Mouse (Mus musculus) adrenal gland, postnatal 4 days (tissue): ENCODE results near the gene Ppp1r3e. TPM values are rescaled to one million over a fixed set of nuclear protein-coding genes. Genes with fewer than 3 reads are reported as not detected.

Experiments used
- DNase-seq, 2 experiments: peaks; one replicate each; pipeline ENCODE4 v3.0.0; 2021 to 2022; ENCODE audit warnings: low spot score in 2 of 2, mixed read lengths in 2 of 2
- long read RNA-seq, 2 experiments: library from polyadenylated mRNA; stranded (forward); transcript quantifications; one replicate each; pipeline ENCODE4 v2.0.0; 2021
- total RNA-seq, 2 experiments: library from RNA; stranded (reverse); gene quantifications; 2 replicates each; pipeline ENCODE4 v1.2.3; 2021

Ppp1r3e gene
- total RNA-seq = 10 to 100 TPM; 16.9 to 21.0 TPM
- long read RNA-seq, experiment 1, partial matches to known transcripts = 0 of 5 reads
- long read RNA-seq, experiment 1, other reads (novel, unspliced or antisense) = 2 of 5 reads
- long read RNA-seq, experiment 2, partial matches to known transcripts = 0 of 6 reads
- long read RNA-seq, experiment 2, other reads (novel, unspliced or antisense) = 3 of 6 reads

DNA sequence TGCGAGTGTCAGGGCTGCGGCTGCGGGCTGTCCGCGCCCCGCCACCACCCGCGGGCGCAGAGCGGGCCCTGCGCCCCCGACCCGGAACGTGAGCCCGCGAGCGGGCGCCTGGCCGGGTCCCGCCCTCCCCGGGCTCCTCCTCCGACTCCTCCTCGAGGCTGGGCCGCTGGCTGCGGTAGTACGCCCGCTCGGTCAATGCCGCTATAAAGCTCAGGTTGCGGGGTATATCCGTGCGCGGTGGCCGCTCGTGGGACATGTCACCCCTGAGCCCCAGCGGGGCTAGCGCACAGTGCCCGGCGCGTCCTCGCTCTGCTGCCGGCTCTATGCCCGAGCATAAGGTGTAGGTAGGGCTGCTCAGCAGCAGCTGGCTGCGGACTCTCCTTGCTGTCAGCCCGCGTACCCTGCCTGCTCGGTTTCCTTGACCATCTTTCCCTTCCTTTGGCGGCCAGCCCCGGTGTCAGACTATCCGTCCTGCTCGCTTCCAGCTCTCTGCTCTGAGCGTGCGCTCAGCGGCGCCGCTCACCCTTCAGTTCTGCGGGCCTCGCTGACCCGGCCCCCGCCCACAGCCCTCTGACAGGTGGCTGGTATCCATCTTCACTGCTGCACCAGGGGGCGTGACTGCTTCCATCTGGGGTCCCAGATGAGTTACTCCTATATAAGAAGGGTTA is at the start of gene Ppp1r3e:
Gene Ppp1r3e, minus strand, starts transcription at position 503 of the 668 bp plus-strand sequence.
- DNase-seq = peak; percentile 40 to 47

DNA sequence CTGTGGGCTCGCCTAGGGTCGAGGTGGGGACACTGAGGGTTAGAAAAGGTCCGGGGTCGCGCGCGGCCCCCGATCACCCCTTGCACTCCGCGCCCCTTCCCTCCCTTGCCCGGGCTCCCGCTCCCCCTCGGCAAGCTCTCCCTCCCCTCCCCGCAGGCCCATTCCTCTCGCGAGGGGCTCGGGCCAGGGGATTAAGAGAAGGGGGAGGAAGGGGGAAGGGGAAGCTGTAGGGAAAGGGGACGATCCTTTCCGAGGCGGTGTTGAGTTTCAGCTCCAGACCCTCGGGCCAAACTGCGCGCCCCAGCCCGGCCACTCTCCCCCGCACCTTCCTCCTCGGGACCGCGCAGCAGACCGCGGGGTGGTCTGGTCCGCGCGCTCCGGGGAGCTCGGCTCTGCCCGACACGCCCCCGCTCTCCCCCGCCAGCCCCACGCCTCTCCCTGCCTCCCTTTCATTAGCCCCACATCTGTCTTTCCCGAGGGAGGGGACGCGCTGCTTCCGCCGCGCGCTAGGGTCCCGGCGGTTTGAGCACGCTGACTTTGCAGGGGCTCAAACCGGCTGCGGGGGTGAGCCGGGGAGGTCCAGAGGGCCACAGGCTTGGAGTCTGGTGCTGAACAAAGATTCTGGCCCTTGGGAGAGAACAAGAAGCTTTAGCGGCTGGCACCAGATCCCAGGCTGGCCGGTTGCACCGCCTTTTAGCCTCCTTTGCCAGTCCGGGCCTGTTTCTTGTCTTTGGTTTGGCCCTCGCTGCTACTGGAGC is 49.2 kb upstream of the Ppp1r3e start:
- no peak for DNase-seq

DNA sequence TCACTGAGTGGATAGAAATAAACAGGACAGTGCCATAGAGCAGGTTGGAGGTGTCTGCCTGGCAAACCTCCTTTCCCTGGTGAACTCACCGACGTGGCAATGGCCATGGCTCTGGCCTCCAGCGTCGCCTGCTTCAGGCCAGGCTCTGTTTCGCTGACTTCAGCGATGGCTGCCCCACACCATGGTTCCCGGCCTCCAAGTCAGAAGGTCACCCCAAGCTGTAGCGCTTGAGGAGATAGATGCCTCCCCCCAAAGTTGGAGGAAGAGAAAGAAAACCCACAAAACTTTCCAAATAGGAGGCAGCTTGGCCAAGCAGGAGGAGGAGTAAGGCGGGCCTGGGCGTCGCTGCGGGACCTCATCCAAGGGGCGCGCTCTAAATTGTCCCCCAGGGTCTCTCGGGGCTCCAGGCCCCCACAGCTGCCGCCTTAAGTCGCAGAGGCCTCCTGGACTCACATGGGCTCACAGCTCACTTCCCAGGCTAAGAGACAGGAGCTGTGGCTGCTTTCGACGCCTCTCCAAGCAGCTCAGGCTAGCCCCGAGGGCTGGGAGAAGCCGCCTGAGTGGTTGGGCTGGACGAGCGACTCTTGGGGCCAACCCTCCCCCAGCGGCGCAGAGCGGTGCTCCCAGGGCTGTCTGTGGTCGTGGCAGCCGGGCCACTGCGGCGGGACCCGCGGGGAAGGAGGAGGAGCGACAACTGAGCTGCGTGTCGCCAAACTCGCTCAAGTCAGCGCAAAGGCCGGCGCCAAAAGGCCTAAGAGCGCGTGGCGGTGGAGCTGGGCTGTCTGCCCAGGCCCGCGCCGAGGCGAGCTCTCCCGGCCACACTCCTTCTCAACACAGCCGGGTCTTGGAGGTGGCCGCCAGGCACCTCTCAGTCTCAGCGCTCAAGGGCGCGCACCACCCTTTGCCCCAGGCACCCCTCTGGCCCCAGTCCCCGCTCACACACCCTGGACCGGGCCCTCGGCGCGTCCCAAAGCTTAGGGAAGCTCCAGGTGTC is 48.3 kb upstream of the Ppp1r3e start, which contains the start of gene Efs:
Gene Efs, minus strand, starts transcription at position 778 of the 994 bp plus-strand sequence.
- DNase-seq = peak in 1 of 2 experiments; percentile 15

DNA sequence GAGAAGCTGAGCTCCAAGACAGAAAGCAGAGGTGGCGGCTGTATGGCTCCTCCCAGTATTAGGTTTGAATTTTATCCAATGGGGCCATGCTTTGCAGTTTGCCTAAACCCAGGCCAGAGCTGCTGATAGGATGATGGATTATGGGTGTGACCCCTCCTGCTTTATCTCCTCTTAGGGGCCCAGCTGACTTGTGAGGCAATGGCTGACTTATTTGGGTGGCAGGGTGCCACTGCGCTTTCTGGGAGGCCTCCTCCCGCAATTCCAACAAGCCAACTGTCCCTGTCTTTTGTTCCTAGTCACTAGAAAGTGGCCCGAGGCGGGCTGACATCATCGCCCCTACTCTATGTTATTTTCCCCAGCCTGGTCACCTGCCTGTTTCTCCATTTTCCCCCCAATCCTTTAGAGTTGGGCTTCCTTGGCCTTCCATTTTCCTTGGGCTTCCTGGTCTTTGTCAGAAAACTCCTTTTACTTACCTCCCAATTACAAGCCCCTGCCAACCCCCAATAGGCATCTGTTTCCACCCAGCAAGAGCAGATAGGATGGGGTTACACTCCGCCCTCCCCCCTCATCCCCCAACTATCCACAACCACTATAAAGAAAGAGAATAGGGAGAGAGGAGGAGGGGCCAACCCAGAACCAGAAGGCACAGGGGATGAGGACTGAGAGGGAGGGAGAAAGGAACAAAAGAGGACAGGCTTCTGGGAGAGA is 47.4 kb upstream of the Ppp1r3e start:
- no peak for DNase-seq

DNA sequence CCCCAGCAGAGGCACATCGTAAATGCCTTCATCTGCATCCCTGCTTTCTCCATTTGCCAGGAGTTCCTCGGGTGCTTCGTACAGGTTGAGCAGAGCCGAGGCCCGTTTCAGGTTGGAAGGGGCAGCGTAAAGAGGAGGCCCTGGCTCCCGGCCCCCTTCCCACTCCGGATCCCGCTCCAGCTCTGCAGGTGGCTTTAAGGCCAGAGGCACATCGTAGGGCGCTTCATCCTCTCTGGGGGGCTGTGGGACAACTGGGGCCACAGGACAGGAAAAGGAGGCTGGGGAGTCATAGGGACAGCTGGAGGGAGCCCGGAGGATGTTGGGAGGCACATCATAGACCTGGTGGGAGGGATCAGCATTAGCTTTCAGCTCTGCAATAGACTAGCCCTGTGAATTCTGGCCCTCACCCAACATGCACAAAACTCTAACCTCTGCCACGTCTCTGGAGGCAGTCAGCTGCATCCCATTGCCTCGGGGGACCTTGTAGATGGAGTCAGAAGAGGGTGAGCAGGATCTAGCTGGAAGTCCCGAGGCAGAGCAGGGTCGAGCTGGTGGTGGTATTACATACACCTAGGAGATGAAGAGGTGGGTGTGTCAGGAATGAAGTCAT is 42.8 kb upstream of the Ppp1r3e start:
- DNase-seq = no peak

DNA sequence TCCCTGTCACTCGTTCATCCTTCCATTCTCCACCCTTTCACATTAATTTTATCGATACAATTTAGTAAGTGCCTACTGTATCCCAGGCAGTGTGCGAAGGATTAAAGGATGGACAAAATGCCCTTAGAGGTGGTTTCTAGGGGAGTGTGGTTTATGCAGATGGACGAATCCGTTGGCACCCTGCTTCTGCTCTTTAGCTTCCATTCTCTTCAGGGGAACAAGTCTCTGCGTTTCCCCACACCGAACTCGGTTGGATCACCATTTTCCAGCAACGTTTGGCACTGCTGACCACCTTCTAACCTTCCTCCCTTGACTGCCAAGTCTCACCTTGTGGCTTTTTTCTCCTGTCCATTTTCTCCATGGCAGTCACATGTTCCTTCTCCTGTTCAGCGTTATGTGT is 36.0 kb upstream of the Ppp1r3e start:
- no peak for DNase-seq

DNA sequence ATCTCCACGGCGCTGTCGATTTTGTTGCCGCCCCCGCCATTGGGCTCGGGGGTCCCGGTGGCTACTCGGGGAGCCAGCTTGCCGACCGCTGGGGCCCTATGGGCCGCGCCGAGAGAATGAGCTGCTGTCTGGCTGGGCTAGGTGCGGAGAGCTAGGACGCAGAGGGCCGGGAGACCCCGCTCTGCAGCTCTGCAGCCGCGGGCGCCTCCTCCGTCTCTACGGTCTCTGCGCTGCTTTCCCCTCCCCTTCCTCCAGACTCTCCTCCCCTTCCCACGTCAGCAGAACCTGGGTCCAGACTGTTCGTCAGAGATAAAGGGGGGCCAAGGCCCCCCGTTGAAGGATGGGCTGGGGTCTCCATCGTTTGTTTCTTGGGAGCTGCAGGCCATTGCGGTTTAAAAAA is 35.5 kb upstream of the Ppp1r3e start, which contains the start of gene Slc22a17:
Gene Slc22a17, minus strand, starts transcription at position 247 of the 400 bp plus-strand sequence.
- peak in 1 of 2 experiments; percentile 46 for DNase-seq

DNA sequence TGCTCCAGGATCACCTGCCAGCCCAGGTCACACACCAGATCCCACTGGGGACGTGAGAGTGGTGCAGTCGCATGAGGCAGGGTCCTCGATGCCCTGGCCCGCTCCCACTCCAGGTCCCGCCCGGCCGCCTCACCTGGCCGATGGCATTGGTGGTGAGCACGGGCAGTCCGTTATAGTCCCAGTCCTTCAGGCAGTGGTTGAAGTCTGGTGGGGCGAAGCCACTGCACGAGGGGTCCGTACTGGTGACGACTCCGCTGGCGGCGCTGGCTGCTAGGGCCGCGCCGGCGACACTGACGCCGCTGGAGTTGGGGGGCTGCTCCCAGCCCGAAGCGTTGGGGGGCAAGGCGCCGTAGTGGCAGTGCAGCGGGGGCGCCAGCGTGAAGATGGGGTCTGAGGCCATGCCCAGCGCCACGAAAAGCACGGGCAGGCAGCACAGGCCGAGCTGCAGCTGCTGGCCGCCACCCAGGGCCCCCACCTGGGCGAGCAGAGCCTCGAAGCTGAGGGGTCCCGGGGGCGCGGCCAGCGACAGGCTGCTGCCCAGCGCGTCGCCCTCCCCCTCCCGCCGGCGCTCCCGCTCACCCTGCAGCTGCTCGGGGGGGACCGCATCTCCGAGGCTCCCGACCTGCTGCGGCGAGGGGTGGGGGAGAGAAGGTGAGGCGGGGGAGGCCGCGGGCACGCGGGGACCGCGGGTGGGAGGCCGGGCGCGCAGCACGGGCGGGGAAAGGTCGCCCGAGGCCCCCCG is 34.9 kb upstream of the Ppp1r3e start:
- DNase-seq = no peak

DNA sequence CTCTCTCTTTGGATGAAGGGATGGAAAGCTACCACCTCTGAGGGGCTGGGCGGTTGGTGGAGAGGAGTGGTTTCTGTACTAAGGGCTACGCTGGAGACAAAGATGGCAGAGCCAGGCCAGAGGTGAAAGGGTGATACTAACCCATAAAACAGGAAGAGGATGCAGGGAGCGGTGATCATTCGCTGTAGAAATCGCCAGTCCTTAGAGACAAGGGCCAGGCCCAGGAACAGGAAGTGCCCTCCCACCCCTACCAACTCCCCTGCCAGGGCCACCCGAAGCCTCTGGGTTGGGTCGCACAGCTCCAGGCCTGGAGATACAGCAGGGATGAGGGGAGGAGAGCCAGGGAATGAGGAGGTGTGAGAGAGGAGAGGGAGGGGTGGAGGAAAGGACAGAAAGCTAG is 31.3 kb upstream of the Ppp1r3e start:
- DNase-seq = no peak

DNA sequence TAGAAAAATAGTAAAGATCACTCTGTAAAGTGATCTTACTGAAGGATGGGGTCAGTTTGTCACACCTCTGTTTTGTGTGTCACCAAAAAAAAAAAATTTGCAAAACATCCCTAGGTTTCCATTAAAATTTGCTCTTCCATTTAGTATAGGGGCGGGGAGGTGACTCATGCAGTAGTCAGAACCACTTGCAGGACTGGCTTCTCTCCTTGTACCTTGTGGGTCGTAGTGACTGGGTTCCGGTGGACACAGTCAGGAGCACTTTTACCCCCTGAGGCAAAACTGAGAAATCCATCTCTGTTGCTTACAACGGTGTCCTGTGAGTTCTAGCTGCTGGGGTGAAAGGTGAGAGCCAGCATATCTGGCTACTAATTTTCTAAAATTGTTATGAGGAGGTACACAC is 26.3 kb upstream of the Ppp1r3e start:
- DNase-seq = no peak

DNA sequence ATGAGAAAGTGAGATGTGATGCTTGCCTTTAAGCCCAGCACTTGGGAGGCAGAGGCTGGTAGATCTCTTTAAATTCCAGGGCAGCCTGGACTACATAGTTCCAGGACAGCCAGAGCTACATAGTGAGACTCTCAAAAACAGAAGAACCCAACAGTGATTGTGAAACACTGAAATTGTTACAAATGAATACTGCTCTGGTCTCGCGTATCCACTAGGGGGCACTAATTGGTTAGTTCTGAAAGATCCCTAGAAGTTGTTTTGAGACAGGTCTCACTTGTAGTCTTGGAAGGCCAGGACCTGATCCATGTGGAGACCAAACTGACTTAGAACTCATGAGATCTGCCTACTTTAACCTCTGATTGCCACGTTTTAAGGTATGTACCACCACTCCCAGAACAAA is 23.0 kb upstream of the Ppp1r3e start:
- peak in 1 of 2 experiments; percentile 47 for DNase-seq

DNA sequence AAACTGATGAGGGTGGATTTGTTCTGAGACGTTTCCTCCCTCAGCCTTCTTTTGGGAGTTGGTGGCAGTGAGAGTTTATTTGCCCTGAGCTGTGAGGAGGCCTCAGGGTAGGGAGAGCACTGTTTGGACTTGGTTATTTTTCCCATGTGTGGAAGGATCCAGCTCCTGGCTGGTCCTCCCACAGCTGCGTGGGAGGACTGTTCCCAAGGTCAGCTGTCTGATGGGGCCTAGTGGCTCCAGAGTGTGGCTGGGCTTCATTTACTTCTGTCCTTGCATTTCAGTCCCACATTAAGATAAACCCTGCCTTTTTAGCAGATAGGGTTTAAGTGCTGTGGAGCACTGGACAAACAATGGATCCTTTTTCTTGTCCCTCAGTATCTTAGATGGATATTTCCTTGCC is 20.1 kb upstream of the Ppp1r3e start:
- DNase-seq = no peak

DNA sequence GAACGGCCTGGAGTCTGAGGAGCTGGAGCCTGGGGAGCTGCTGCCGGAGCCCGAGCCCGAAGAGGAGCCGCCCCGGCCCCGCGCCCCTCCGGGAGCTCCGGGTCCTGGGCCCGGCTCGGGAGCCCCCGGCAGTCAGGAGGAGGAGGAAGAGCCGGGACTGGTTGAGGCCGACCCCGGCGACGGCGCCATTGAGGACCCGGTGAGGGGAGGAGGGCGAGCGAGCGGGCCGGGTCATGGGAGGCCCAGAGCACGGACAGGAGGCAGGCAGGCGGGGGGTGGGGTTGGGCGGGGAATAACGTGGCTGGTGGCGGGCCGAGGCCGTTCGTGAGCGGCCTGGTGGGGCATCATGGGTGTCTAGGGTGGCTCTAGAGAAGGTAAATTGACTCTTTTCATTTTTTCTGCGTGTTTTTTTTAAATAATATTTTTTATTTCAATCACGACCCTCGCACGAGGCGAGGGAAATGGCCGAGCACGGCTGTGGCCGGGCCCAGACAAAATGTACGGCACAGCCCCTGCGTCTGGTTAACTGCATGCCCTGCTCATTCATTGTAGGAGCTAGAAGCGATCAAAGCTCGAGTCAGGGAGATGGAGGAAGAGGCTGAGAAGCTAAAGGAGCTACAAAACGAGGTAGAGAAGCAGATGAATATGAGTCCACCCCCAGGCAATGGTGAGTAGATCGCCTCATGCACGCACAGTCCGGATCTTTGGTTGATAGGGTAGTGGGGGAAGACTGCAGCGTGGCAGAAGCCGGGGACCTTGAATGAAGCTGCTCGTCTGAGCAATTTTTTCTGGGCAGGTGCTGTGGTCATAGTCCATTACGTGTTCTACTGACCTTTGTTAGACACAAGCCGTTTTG is 17.2 kb upstream of the Ppp1r3e start:
- peak in 1 of 2 experiments; percentile 58 for DNase-seq

DNA sequence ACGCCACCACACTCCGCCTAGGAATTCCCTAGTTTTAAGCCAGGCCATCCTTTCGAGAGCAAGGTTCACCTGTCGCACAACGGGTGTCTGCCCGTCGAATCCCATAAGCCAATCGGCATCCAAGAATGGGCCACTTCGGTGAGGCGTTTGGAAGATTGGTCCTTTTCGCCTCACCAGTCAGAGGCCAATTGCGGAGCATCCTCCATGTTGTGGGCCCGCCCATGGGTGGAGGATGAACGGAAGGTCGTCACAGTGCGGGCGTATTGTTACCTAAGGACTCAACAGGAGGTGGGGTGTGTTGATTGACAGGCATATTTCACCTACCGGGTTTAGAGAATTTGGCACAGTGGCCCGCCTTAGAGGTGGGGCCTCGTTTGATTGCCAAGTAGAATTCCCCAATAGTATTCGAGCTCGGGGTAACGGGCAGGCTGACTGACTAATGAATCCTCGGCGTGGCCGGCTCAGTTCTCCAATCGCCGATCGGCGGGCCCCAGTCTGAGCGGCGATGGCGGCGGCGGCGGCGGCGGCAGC is 16.4 kb upstream of the Ppp1r3e start:
- peak; percentile 89 to 92 for DNase-seq

DNA sequence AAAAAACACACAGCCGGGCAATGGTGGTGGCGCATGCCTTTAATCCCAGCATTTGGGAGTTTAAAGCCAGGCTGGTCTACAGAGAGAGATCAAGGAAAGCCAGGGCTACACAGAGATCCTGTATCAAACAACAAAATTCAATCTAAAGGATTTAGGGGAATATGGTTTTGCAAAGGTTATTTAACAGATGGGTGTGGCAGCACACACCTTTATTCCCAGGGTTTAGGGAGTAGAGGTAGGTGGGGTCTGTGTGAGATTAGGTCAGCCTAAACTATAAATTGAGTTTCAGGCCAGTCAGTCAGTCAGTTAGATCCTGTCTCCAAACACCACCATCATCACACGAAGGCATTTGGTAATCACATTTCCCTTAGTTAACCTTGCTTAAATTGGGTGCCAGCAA is 14.8 kb upstream of the Ppp1r3e start, which contains the start of gene Pabpn1:
Gene Pabpn1, plus strand, starts transcription at position 301 of the 400 bp plus-strand sequence.
- DNase-seq = no peak

DNA sequence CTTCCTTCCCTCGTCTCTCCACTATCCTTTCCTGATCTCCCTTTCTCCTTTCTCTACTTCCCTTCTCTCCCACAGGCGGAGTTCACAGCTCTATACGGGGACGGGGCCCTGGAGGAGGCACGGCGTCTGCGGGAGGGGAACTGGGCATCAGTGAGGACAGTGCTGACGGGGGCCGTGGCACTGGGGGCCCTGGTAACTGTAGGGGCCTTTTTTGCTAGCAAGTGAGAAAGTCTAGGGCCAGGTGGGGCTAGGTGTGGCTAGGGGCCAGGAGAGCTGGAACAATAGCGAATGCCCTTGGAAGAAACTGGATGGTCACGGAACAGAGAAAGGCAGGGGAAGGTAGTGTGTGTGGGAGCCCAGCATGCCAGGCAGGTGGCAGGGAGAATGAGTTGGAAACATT is 8.0 kb upstream of the Ppp1r3e start:
- DNase-seq = no peak

DNA sequence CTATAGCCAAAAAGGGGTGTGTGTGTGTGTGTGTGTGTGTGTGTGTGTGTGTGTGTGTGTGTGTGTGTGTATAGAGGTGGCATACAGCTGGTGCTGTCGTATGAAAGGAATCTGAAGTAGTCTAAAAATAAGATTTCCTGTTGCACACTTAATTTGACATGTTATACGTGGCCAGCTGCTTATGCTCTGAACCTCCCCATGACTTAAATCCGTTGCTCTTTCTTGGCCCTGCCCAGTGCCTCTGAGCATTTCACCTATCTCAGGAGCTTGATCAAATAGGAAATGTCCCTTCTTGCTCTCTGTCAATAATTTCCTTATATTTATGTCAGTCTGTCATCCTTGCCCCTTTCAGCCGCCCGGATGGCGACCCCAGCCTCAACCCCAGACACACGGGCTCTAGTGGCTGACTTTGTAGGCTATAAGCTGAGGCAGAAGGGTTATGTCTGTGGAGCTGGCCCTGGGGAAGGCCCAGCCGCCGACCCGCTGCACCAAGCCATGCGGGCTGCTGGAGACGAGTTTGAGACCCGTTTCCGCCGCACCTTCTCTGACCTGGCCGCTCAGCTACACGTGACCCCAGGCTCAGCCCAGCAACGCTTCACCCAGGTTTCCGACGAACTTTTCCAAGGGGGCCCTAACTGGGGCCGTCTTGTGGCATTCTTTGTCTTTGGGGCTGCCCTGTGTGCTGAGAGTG is 6.8 kb upstream of the Ppp1r3e start:
- DNase-seq = no peak
